Comparison of ENCODE assay signal across 25 mouse cellular contexts in genomic region chr11:31883671-31884070, GRCm38 (mm10). TPM values are rescaled to one million over a fixed set of nuclear protein-coding genes. Genes with fewer than 3 reads are reported as not detected.
DNase-seq lines count a peak whose midpoint lies in the region; ATAC-seq and TF ChIP-seq lines count a peak whose summit lies in the region.
"Had no signal": no experiment of that assay in that cellular context is flagged by ENCODE, and none has a peak within 500 bp of the region (broad histone marks: within the 10 kb centered on the region; RNA-seq: fewer than 3 reads in every experiment).

No protein-coding gene starts in this region.

- 0 out of 2 replicates have a peak overlapping the region, but pooled peaks have one; percentile 42 for H3K9ac ChIP-seq in heart, postnatal 0 days (replicated peaks; ENCODE audit: low read depth, low read length)
- no peak overlapping the region for H3K9ac ChIP-seq in MEL (ENCODE audit: control insufficient read depth, low read depth, low read length, poor library complexity, severe bottlenecking)
- no peak overlapping the region for H3K9ac ChIP-seq in liver, embryonic 16.5 days (ENCODE audit: low read depth, low read length)
- H3K9ac ChIP-seq: forebrain, embryonic 12.5 days; hindbrain, embryonic 14.5 days; neural tube, embryonic 15.5 days had no signal

- H3K4me1 ChIP-seq in erythroblast, embryonic 14.5 days (ENCODE audit: control insufficient read depth): peaks cover 78% of the 10 kb centered on the region
- H3K4me1 ChIP-seq in heart, postnatal 0 days (ENCODE audit: control insufficient read depth, insufficient read depth): peaks cover 19% of the 10 kb centered on the region
- H3K4me1 ChIP-seq in MEL (ENCODE audit: control insufficient read depth in 1 of 2, insufficient read depth in 2 of 2, low read length in 2 of 2): peaks cover 0 to 10% of the 10 kb centered on the region in 2 experiments; a peak in 2 of 4 replicates
- H3K4me1 ChIP-seq in liver, embryonic 16.5 days (ENCODE audit: control insufficient read depth, low read depth, low read length): peaks cover 30% of the 10 kb centered on the region
- peaks cover 10% of the 10 kb centered on the region for H3K4me1 ChIP-seq in lung, adult 2 months (ENCODE audit: control insufficient read depth, insufficient read depth, low read length)
- H3K4me1 ChIP-seq: limb, embryonic 10.5 days had no signal

- TF ChIP-seq CTCF in heart, postnatal 0 days (IDR thresholded peaks at IDR 0.05; ENCODE audit: low read depth): no peak
- no peak for TF ChIP-seq CTCF in MEL (IDR thresholded peaks at IDR 0.05 in 2 of 3, conservative IDR thresholded peaks at IDR 0.05 in 1 of 3; ENCODE audit: control insufficient read depth in 1 of 3, insufficient read depth in 1 of 3, low read depth in 2 of 3, low read length in 3 of 3, poor library complexity in 1 of 3, severe bottlenecking in 1 of 3)
- no peak for TF ChIP-seq CTCF in lung, adult 2 months (IDR thresholded peaks at IDR 0.05; ENCODE audit: insufficient read depth, low read length)

- no peaks in the 10 kb centered on the region for H3K27me3 ChIP-seq in erythroblast, embryonic 14.5 days (ENCODE audit: control insufficient read depth)
- H3K27me3 ChIP-seq in heart, postnatal 0 days (ENCODE audit: control insufficient read depth, insufficient read depth, low read length): no peaks in the 10 kb centered on the region
- no peaks in the 10 kb centered on the region for H3K27me3 ChIP-seq in MEL (ENCODE audit: control insufficient read depth in 1 of 2, insufficient read depth in 2 of 2, low read length in 2 of 2)
- no peaks in the 10 kb centered on the region for H3K27me3 ChIP-seq in liver, embryonic 16.5 days (ENCODE audit: control insufficient read depth, insufficient read depth, low read depth, low read length)
- H3K27me3 ChIP-seq: forebrain, embryonic 12.5 days; neural tube, embryonic 15.5 days had no signal

- H3K4me2 ChIP-seq in heart, postnatal 0 days (ENCODE audit: low read depth, low read length): no peak overlapping the region
- H3K4me2 ChIP-seq in liver, embryonic 16.5 days (ENCODE audit: low read depth, low read length): no peak overlapping the region
- H3K4me2 ChIP-seq: forebrain, embryonic 12.5 days; hindbrain, embryonic 14.5 days; neural tube, embryonic 15.5 days had no signal

- TF ChIP-seq RAD21 in MEL (IDR thresholded peaks at IDR 0.05; ENCODE audit: low read depth, low read length): no peak

- TF ChIP-seq POLR2A in MEL (IDR thresholded peaks at IDR 0.05; ENCODE audit: control insufficient read depth in 1 of 2, insufficient read depth in 1 of 2, low read depth in 1 of 2, low read length in 2 of 2, poor library complexity in 1 of 2): no peak
- no peak for TF ChIP-seq POLR2A in lung, adult 2 months (IDR thresholded peaks at IDR 0.05; ENCODE audit: borderline replicate concordance, extremely low read depth, low read depth, low read length)

- H3K36me3 ChIP-seq in erythroblast, embryonic 14.5 days (ENCODE audit: control insufficient read depth): peaks cover 95% of the 10 kb centered on the region
- 0 out of 2 replicates have a peak, but pooled peaks cover 3% of the 10 kb centered on the region for H3K36me3 ChIP-seq in heart, postnatal 0 days (replicated peaks; ENCODE audit: control insufficient read depth, insufficient read depth, low read length)
- peaks cover 2 to 10% of the 10 kb centered on the region in 2 experiments; a peak in 2 of 4 replicates for H3K36me3 ChIP-seq in MEL (ENCODE audit: control insufficient read depth in 1 of 2, insufficient read depth in 2 of 2, low read length in 2 of 2)
- peaks cover 58% of the 10 kb centered on the region for H3K36me3 ChIP-seq in liver, embryonic 16.5 days (ENCODE audit: control insufficient read depth, insufficient read depth)
- H3K36me3 ChIP-seq: forebrain, embryonic 12.5 days; limb, embryonic 10.5 days; neural tube, embryonic 15.5 days had no signal

- 22% methylated on average over 1 of the region's 1 CpGs for whole genome bisulfite sequencing in heart, postnatal 0 days
- 58% methylated on average over 1 of the region's 1 CpGs for WGBS in liver, embryonic 16.5 days (ENCODE audit: insufficient replicate concordance)
- WGBS in lung, adult 2 months: 57% methylated on average over 1 of the region's 1 CpGs

- H3K4me3 ChIP-seq in erythroblast, embryonic 14.5 days (replicated peaks): peak overlapping the region; percentile 8
- no peak overlapping the region for H3K4me3 ChIP-seq in heart, postnatal 0 days (ENCODE audit: low read depth, low read length)
- H3K4me3 ChIP-seq in MEL (ENCODE audit: control insufficient read depth in 1 of 2, insufficient read depth in 1 of 2, low read depth in 2 of 2, low read length in 2 of 2): no peak overlapping the region
- no peak overlapping the region for H3K4me3 ChIP-seq in liver, embryonic 16.5 days (ENCODE audit: low read depth, low read length)
- no peak overlapping the region for H3K4me3 ChIP-seq in lung, adult 2 months (replicated peaks; ENCODE audit: extremely low read depth, low read depth, low read length)
- H3K4me3 ChIP-seq: forebrain, embryonic 12.5 days; heart, adult 2 months; limb, embryonic 10.5 days; neural tube, embryonic 15.5 days had no signal

- DNase-seq in heart, postnatal 0 days (ENCODE audit: low spot score): no peak
- DNase-seq in heart, postnatal 4 days: no peak
- DNase-seq in MEL (ENCODE audit: low read depth, low spot score): no peak
- no peak for DNase-seq in retina, postnatal 1 day
- DNase-seq in lung, adult 2 months: no peak
- DNase-seq: adrenal gland, postnatal 10 days; cerebellum, adult 18-20 months; cerebellum, postnatal 14 days; gastrocnemius, postnatal 10 days; heart, adult 2 months; heart, postnatal 36 days; kidney, adult 18-20 months; kidney, postnatal 10 days; lung, adult 18-20 months; lung, postnatal 14 days; thymus, adult 2 months had no signal

- ATAC-seq in erythroblast, adult 5-6 weeks (replicated peaks; ENCODE audit: low FRiP score, poor library complexity, severe bottlenecking): no peak
- ATAC-seq in heart, postnatal 0 days (ENCODE audit: insufficient read depth, low read depth): no peak
- peak; percentile 72 for ATAC-seq in liver, embryonic 16.5 days (ENCODE audit: low read depth)
- ATAC-seq: inflammation-experienced regulatory T-cells, adult 6 months had no signal

- no peaks in the 10 kb centered on the region for H3K9me3 ChIP-seq in erythroblast, embryonic 14.5 days (ENCODE audit: control insufficient read depth, low read length)
- no peaks in the 10 kb centered on the region for H3K9me3 ChIP-seq in heart, postnatal 0 days (replicated peaks; ENCODE audit: control insufficient read depth, low read length)
- no peaks in the 10 kb centered on the region; the same call in 1 of the 2 replicates for H3K9me3 ChIP-seq in MEL (replicated peaks; ENCODE audit: insufficient read depth, low read length)
- H3K9me3 ChIP-seq in liver, embryonic 16.5 days (replicated peaks; ENCODE audit: control insufficient read depth, low read length): no peaks in the 10 kb centered on the region
- H3K9me3 ChIP-seq: forebrain, embryonic 12.5 days; limb, embryonic 10.5 days; neural tube, embryonic 15.5 days had no signal

- H3K79me2 ChIP-seq in MEL (ENCODE audit: control insufficient read depth, insufficient read depth, low read length, poor library complexity): no peaks in the 10 kb centered on the region

- no peak overlapping the region; the same call in 1 of the 2 replicates for H3K27ac ChIP-seq in heart, postnatal 0 days (ENCODE audit: low read depth)
- H3K27ac ChIP-seq in MEL (ENCODE audit: control insufficient read depth, low read depth, low read length): no peak overlapping the region
- H3K27ac ChIP-seq in liver, embryonic 16.5 days (ENCODE audit: low read length): no peak overlapping the region
- H3K27ac ChIP-seq: forebrain, embryonic 12.5 days; heart, adult 2 months; hindbrain, embryonic 14.5 days; limb, embryonic 10.5 days; neural tube, embryonic 15.5 days; stomach, postnatal 0 days had no signal

- no peak for TF ChIP-seq EP300 in heart, postnatal 0 days (IDR thresholded peaks at IDR 0.05; ENCODE audit: low read depth)
- peak; percentile 36 to 54; a peak in 3 of 4 replicates for TF ChIP-seq EP300 in MEL (IDR thresholded peaks at IDR 0.05; ENCODE audit: low read depth in 1 of 2, low read length in 2 of 2)

TF ChIP-seq in MEL, 35 proteins besides CTCF, POLR2A, EP300 and RAD21:
- TF ChIP-seq GATA1 (IDR thresholded peaks at IDR 0.05; ENCODE audit: low read depth, low read length) (peak; percentile 57), TAL1 (IDR thresholded peaks at IDR 0.05; ENCODE audit: low read length) (peak; percentile 9; the same call in 1 of the 2 replicates), ZNF384 (IDR thresholded peaks at IDR 0.05; ENCODE audit: low read depth, low read length) (no peak), POLR2AphosphoS2 (IDR thresholded peaks at IDR 0.05; ENCODE audit: low read length) (no peak), RCOR1 (IDR thresholded peaks at IDR 0.05; ENCODE audit: low read depth, low read length) (peak; percentile 34; the same call in 1 of the 2 replicates), TCF12 (IDR thresholded peaks at IDR 0.05; ENCODE audit: low read depth, low read length) (peak; percentile 74; the same call in 1 of the 2 replicates), MAX (IDR thresholded peaks at IDR 0.05; ENCODE audit: low read length) (no peak), BHLHE40 (IDR thresholded peaks at IDR 0.05; ENCODE audit: borderline replicate concordance, low read depth, low read length) (no peak)
TF ChIP-seq in MEL: peak in this region for 4.

RNA-seq across cellular contexts. Expression of gene Cpeb4, which starts 11.7 kb away (rescaled TPM):
- polyA plus RNA-seq in erythroblast, embryonic 14.5 days (2012): 3.1 and 5.1 TPM in 2 replicates
- 1,203 and 1,240 TPM in 2 replicates for total RNA-seq in erythroblast, adult 5-6 weeks (2015; ENCODE audit: low replicate concordance)
- 858 and 892 TPM in 2 replicates for total RNA-seq in erythroblast, adult 5-6 weeks (2017; ENCODE audit: low replicate concordance)
- total RNA-seq in heart, postnatal 0 days (2014; rRNA removed; ENCODE audit: low replicate concordance): 30.2 and 39.6 TPM in 2 replicates
- 6.5 and 7.2 TPM in 2 replicates for polyA plus RNA-seq in heart, postnatal 0 days (2015; fragmentation: Nextera tagmentation; extraction: Ambion mirVana)
- total RNA-seq in heart, postnatal 4 days (2021): 10 to 100 TPM; 63.1 to 71.0 TPM
- 3.4 and 3.8 TPM in 2 replicates for total RNA-seq in MEL (2012; rRNA removed)
- polyA plus RNA-seq in MEL (2012; ENCODE audit: insufficient read depth in 1 of 2, insufficient read length in 2 of 2, low read depth in 1 of 2, low replicate concordance in 2 of 2, missing spikeins in 1 of 2): 1 to 10 TPM in 1 of 2 experiments, not detected in 1; 4.9 TPM
- 20.8 and 21.0 TPM in 2 replicates for polyA plus RNA-seq in liver, embryonic 16.5 days (2015; fragmentation: Nextera tagmentation; extraction: Ambion mirVana)
- polyA plus RNA-seq in lung, adult 2 months (2012; rRNA removed): 13.4 and 17.4 TPM in 2 replicates
